Mouse (Mus musculus) midbrain, embryonic 11.5 days (tissue): ENCODE results near the gene Cbwd1. TPM values are rescaled to one million over a fixed set of nuclear protein-coding genes. Genes with fewer than 3 reads are reported as not detected.
A peak's percentile ranks its signal among the peaks of the same experiment; 100 is the strongest.

Source experiments
- ATAC-seq: fragments of 200-750 bp; cut with Nextera tagmentation; 2 replicates; pipeline ENCODE4 v1.8.0; 2017; ENCODE audit warnings: moderate TSS enrichment, moderate library complexity; ENCODE audit not compliant: low FRiP score
- DNase-seq: peaks from one replicate; pipeline ENCODE4 v3.0.0; 2015; ENCODE audit warnings: low spot score; ENCODE audit errors: missing footprints
- H3K27ac ChIP-seq: fragments of 300-500 bp; sonication (generic); 2 replicates; pipeline ENCODE4 v1.5.1; 2014; ENCODE audit warnings: low read depth, low read length
- H3K27me3 ChIP-seq: fragments of 300-500 bp; sonication (generic); 2 replicates; pipeline ENCODE4 v1.6.1; 2014; ENCODE audit warnings: mild to moderate bottlenecking, low read length, moderate library complexity, mixed read lengths; ENCODE audit not compliant: control insufficient read depth, insufficient read depth
- H3K36me3 ChIP-seq: fragments of 300-500 bp; sonication (generic); 2 replicates; pipeline ENCODE4 v1.6.1; 2014; ENCODE audit warnings: mild to moderate bottlenecking, low read length, moderate library complexity, mixed read lengths; ENCODE audit not compliant: control insufficient read depth, insufficient read depth
- H3K4me1 ChIP-seq: fragments of 300-500 bp; sonication (generic); 2 replicates; pipeline ENCODE4 v1.6.1; 2014; ENCODE audit warnings: low read length; ENCODE audit not compliant: control insufficient read depth, insufficient read depth
- H3K4me2 ChIP-seq: fragments of 300-500 bp; sonication (generic); 2 replicates; pipeline ENCODE4 v1.6.1; 2014; ENCODE audit warnings: mild to moderate bottlenecking, moderate library complexity
- H3K4me3 ChIP-seq: fragments of 300-500 bp; sonication (generic); 2 replicates; pipeline ENCODE4 v1.5.1; 2014; ENCODE audit warnings: low read depth, low read length
- H3K9ac ChIP-seq: fragments of 300-500 bp; sonication (generic); 2 replicates; pipeline ENCODE4 v1.6.1; 2014; ENCODE audit warnings: low read length
- H3K9me3 ChIP-seq: fragments of 300-500 bp; sonication (generic); 2 replicates; pipeline ENCODE4 v1.6.1; 2016; ENCODE audit warnings: low read length; ENCODE audit not compliant: control insufficient read depth
- WGBS: fragments of 180-500 bp; shearing (Covaris S2); extraction: QIAGEN DNeasy Blood & Tissue Kit; methylation state at CpG from one replicate; pipeline ENCODE4 v1.1.7; 2014; 5-methylcytosine and 5-hydroxymethylcytosine counted together
- polyA plus RNA-seq: library from polyadenylated mRNA; unstranded; fragments of >200 nt; fragmentation: Nextera tagmentation; extraction: Ambion mirVana; gene quantifications from 2 replicates; pipeline ENCODE4 v1.2.1, GENCODE M21; 2014

Gene Cbwd1
- polyA plus RNA-seq, 1 experiment from 2014 or later: 22.9 TPM

GRCm38 (mm10) chr19:24900581-24901220, 60.7 kb downstream of the Cbwd1 start, which contains the start of gene Foxd4:
Gene Foxd4 (minus strand): TSS chr19:24901197.
- peak within 1 kb of the TSS; percentile 79 for H3K4me2 ChIP-seq
- peak within 1 kb of the TSS; percentile 59 for H3K9ac ChIP-seq
- H3K27ac ChIP-seq: no peak within 1 kb of the TSS
- peak; percentile 45 for ATAC-seq
- H3K27me3 ChIP-seq: peaks cover 51% of the 10 kb centered on the region
- H3K4me1 ChIP-seq: peaks cover 13% of the 10 kb centered on the region
- no peaks in the 10 kb centered on the region for H3K9me3 ChIP-seq
- under 1% methylated on average over 27 of the region's 27 CpGs for WGBS
- peak within 1 kb of the TSS; percentile 46 for H3K4me3 ChIP-seq
- DNase-seq: peak; percentile 95
- H3K36me3 ChIP-seq: no peaks in the 10 kb centered on the region

GRCm38 (mm10) chr19:24899578-24900544, 61.5 kb downstream of the Cbwd1 start:
- H3K4me2 ChIP-seq: peak overlapping the region; percentile 79
- H3K9me3 ChIP-seq: no peaks in the 10 kb centered on the region
- peak overlapping the region; percentile 46 for H3K4me3 ChIP-seq
- H3K27me3 ChIP-seq: peaks cover 53% of the 10 kb centered on the region
- no peak overlapping the region for H3K27ac ChIP-seq
- H3K36me3 ChIP-seq: no peaks in the 10 kb centered on the region
- peaks cover 13% of the 10 kb centered on the region for H3K4me1 ChIP-seq
- under 1% methylated on average over 84 of the region's 84 CpGs for WGBS
- peak overlapping the region; percentile 59 for H3K9ac ChIP-seq
- ATAC-seq (peak; percentile 70), DNase-seq (peak; percentile 98)

- no peak overlapping the region for H3K27ac ChIP-seq
- H3K9ac ChIP-seq: peak overlapping the region; percentile 59; the same call in 1 of the 2 replicates
- 2% methylated on average over 34 of the region's 34 CpGs for WGBS
- DNase-seq: peak; percentile 96
- peak overlapping the region; percentile 79 for H3K4me2 ChIP-seq
- H3K9me3 ChIP-seq: no peaks in the 10 kb centered on the region
- peaks cover 13% of the 10 kb centered on the region for H3K4me1 ChIP-seq
- peak overlapping the region; percentile 46 for H3K4me3 ChIP-seq
- H3K27me3 ChIP-seq: peaks cover 53% of the 10 kb centered on the region
- no peak for ATAC-seq
- H3K36me3 ChIP-seq: no peaks in the 10 kb centered on the region
Measured at GRCm38 (mm10) chr19:24898737-24899577, 62.5 kb downstream of the Cbwd1 start.

GRCm38 (mm10) chr19:24897896-24898736, 63.3 kb downstream of the Cbwd1 start:
- Histone ChIP-seq H3K27ac (no peak overlapping the region), H3K4me3 (0 out of 2 replicates have a peak overlapping the region, but pooled peaks have one; percentile 13)
- WGBS: under 1% methylated on average over 20 of the region's 20 CpGs

GRCm38 (mm10) chr19:24897006-24897895, 64.2 kb downstream of the Cbwd1 start:
- Histone ChIP-seq H3K27ac (no peak overlapping the region), H3K4me3 (peak overlapping the region; percentile 13; the same call in 1 of the 2 replicates), H3K36me3 (no peaks in the 10 kb centered on the region), H3K27me3 (peaks cover 53% of the 10 kb centered on the region), H3K4me2 (peak overlapping the region; percentile 31), H3K9me3 (no peaks in the 10 kb centered on the region), H3K9ac (no peak overlapping the region), H3K4me1 (peaks cover 13% of the 10 kb centered on the region)
- ATAC-seq (no peak), DNase-seq (peak; percentile 97)
- WGBS: 2% methylated on average over 57 of the region's 57 CpGs

More at GRCm38 (mm10) chr19:24897896-24898736, 63.3 kb downstream of the Cbwd1 start:
- Histone ChIP-seq H3K4me2 (peak overlapping the region; percentile 31), H3K36me3 (no peaks in the 10 kb centered on the region), H3K4me1 (peaks cover 13% of the 10 kb centered on the region), H3K9ac (no peak overlapping the region), H3K9me3 (no peaks in the 10 kb centered on the region), H3K27me3 (peaks cover 53% of the 10 kb centered on the region)
- ATAC-seq (no peak), DNase-seq (peak; percentile 96)

- H3K27me3 ChIP-seq: peaks cover 48% of the 10 kb centered on the region
- peaks cover 13% of the 10 kb centered on the region for H3K4me1 ChIP-seq
- ATAC-seq (no peak), DNase-seq (peak; percentile 88)
- no peak overlapping the region for H3K9ac ChIP-seq
- H3K4me3 ChIP-seq: no peak overlapping the region
- H3K9me3 ChIP-seq: no peaks in the 10 kb centered on the region
- 29% methylated on average over 4 of the region's 4 CpGs for WGBS
- H3K36me3 ChIP-seq: no peaks in the 10 kb centered on the region
- H3K27ac ChIP-seq: no peak overlapping the region
- no peak overlapping the region for H3K4me2 ChIP-seq
Measured at GRCm38 (mm10) chr19:24896536-24896935, 64.9 kb downstream of the Cbwd1 start.

GRCm38 (mm10) chr19:24886888-24887287, 74.5 kb downstream of the Cbwd1 start:
- H3K4me3 ChIP-seq: no peak overlapping the region
- ATAC-seq (no peak), DNase-seq (no peak)
- H3K9me3 ChIP-seq: no peaks in the 10 kb centered on the region
- no peak overlapping the region for H3K27ac ChIP-seq
- no peaks in the 10 kb centered on the region for H3K4me1 ChIP-seq
- no peaks in the 10 kb centered on the region for H3K36me3 ChIP-seq
- WGBS: 90% methylated on average over 3 of the region's 3 CpGs
- H3K9ac ChIP-seq: no peak overlapping the region
- peaks cover 2% of the 10 kb centered on the region; the same call in 1 of the 2 replicates for H3K27me3 ChIP-seq
- H3K4me2 ChIP-seq: no peak overlapping the region
